Mouse (Mus musculus): ENCODE measurements around the gene Fmnl3.

DNA sequence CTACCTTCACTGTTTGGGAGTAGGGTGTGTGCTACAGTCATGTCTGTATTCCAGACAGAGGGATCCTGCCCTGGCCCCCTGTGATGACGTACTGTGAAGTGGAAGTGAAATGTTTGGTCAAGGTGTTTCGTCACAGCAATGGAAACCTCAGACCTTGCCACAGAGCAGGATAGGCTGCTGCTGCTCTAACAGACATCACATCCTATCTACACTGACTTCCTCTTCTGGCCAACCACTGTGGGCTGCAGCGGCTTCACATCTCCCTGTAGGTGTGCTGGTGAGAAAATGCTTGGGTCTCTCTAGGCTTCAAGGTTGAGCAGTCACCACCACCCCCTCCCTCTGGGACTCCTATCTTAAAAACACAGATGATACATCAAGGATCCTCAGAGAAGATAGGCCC lies 29.2 kb downstream of the Fmnl3 start:
- no peak for TF ChIP-seq POLR2A (IDR thresholded peaks at IDR 0.05; ENCODE audit: low read depth, low read length)
- TF ChIP-seq CTCF (IDR thresholded peaks at IDR 0.05; ENCODE audit: extremely low read depth, insufficient read length, insufficient replicate concordance, low read depth, low read length): no peak
